Comparison of ENCODE assay signal across 9 mouse cellular contexts in genomic region chr13:32018518-32019255, GRCm38 (mm10).
DNase-seq lines count a peak whose midpoint lies in the region; ATAC-seq and TF ChIP-seq lines count a peak whose summit lies in the region.
"Had no signal": no experiment of that assay in that cellular context is flagged by ENCODE, and none has a peak within 500 bp of the region (broad histone marks: within the 10 kb centered on the region; RNA-seq: fewer than 3 reads in every experiment).

No protein-coding gene starts in this region.

- DNase-seq in right cerebral cortex, adult 18-20 months, result peak; percentile 35
- no peak for DNase-seq in right cerebral cortex, postnatal 25 days
- DNase-seq in embryonic facial prominence, embryonic 10.5 days (ENCODE audit: low spot score), result peak; percentile 24
- peak; percentile 70 to 78 for DNase-seq in heart, adult 2 months
- DNase-seq in kidney, adult 18-20 months, result peak; percentile 84

- WGBS in embryonic facial prominence, embryonic 10.5 days, result 68% methylated on average over 4 of the region's 4 CpGs
- 18% methylated on average over 4 of the region's 4 CpGs for WGBS in heart, adult 2 months
- WGBS in limb, embryonic 15.5 days, result 45% methylated on average over 4 of the region's 4 CpGs
- WGBS in neural tube, embryonic 15.5 days, result 45% methylated on average over 4 of the region's 4 CpGs

- no peak overlapping the region for H3K4me2 ChIP-seq in limb, embryonic 15.5 days
- no peak overlapping the region for H3K4me2 ChIP-seq in neural tube, embryonic 15.5 days

- ATAC-seq in limb, embryonic 15.5 days (ENCODE audit: insufficient number of reproducible peaks, low FRiP score, low TSS enrichment, low read depth), result peak; percentile 52; the same call in 1 of the 2 replicates
- ATAC-seq in neural tube, embryonic 15.5 days (ENCODE audit: low FRiP score), result peak; percentile 41; the same call in 1 of the 2 replicates
- ATAC-seq in monocyte, adult 5-6 weeks (replicated peaks; ENCODE audit: insufficient number of reproducible peaks, low FRiP score, low TSS enrichment, poor library complexity, severe bottlenecking), result no peak

- TF ChIP-seq EP300 in heart, adult 2 months (IDR thresholded peaks at IDR 0.05; ENCODE audit: insufficient read depth, low read depth, low read length), result peak; percentile 69; the same call in 1 of the 2 replicates

- no peak for TF ChIP-seq CTCF in heart, adult 2 months (IDR thresholded peaks at IDR 0.05)

- H3K9me3 ChIP-seq in embryonic facial prominence, embryonic 10.5 days, result no peaks in the 10 kb centered on the region
- no peaks in the 10 kb centered on the region for H3K9me3 ChIP-seq in limb, embryonic 15.5 days
- no peaks in the 10 kb centered on the region for H3K9me3 ChIP-seq in neural tube, embryonic 15.5 days (replicated peaks)
- H3K9me3 ChIP-seq: G1E had no signal

- H3K9ac ChIP-seq in heart, adult 2 months (ENCODE audit: low read depth, low read length), result no peak overlapping the region
- H3K9ac ChIP-seq in limb, embryonic 15.5 days, result no peak overlapping the region
- no peak overlapping the region for H3K9ac ChIP-seq in neural tube, embryonic 15.5 days (replicated peaks)

- peaks cover 33% of the 10 kb centered on the region for H3K4me1 ChIP-seq in embryonic facial prominence, embryonic 10.5 days
- H3K4me1 ChIP-seq in heart, adult 2 months (ENCODE audit: control insufficient read depth, insufficient read depth, low read length), result peaks cover 3% of the 10 kb centered on the region; the same call in 1 of the 2 replicates
- H3K4me1 ChIP-seq in limb, embryonic 15.5 days, result peaks cover 10% of the 10 kb centered on the region
- H3K4me1 ChIP-seq in neural tube, embryonic 15.5 days, result peaks cover 6% of the 10 kb centered on the region

- no peak overlapping the region for H3K27ac ChIP-seq in embryonic facial prominence, embryonic 10.5 days (replicated peaks)
- H3K27ac ChIP-seq in heart, adult 2 months, result no peak overlapping the region
- H3K27ac ChIP-seq in limb, embryonic 15.5 days, result peak overlapping the region; percentile 38
- no peak overlapping the region for H3K27ac ChIP-seq in neural tube, embryonic 15.5 days (replicated peaks)

- no peaks in the 10 kb centered on the region for H3K79me2 ChIP-seq in heart, adult 2 months (replicated peaks; ENCODE audit: control insufficient read depth, insufficient read depth, low read length)

- no peaks in the 10 kb centered on the region for H3K27me3 ChIP-seq in embryonic facial prominence, embryonic 10.5 days (replicated peaks; ENCODE audit: low read depth, poor library complexity, severe bottlenecking)
- no peaks in the 10 kb centered on the region for H3K27me3 ChIP-seq in heart, adult 2 months (ENCODE audit: control insufficient read depth, insufficient read depth, low read length)
- no peaks in the 10 kb centered on the region for H3K27me3 ChIP-seq in limb, embryonic 15.5 days
- no peaks in the 10 kb centered on the region for H3K27me3 ChIP-seq in neural tube, embryonic 15.5 days (replicated peaks)

- H3K36me3 ChIP-seq in embryonic facial prominence, embryonic 10.5 days (replicated peaks), result no peaks in the 10 kb centered on the region
- H3K36me3 ChIP-seq in heart, adult 2 months (ENCODE audit: control insufficient read depth, insufficient read depth, low read length), result no peaks in the 10 kb centered on the region; the same call in 1 of the 2 replicates
- H3K36me3 ChIP-seq in limb, embryonic 15.5 days, result no peaks in the 10 kb centered on the region
- H3K36me3 ChIP-seq in neural tube, embryonic 15.5 days, result no peaks in the 10 kb centered on the region
- H3K36me3 ChIP-seq: G1E had no signal

- H3K4me3 ChIP-seq in embryonic facial prominence, embryonic 10.5 days, result no peak overlapping the region
- H3K4me3 ChIP-seq in heart, adult 2 months, result no peak overlapping the region
- no peak overlapping the region for H3K4me3 ChIP-seq in limb, embryonic 15.5 days
- H3K4me3 ChIP-seq in neural tube, embryonic 15.5 days (replicated peaks), result no peak overlapping the region

- TF ChIP-seq POLR2A in heart, adult 2 months (IDR thresholded peaks at IDR 0.05; ENCODE audit: insufficient read depth, low read depth, low read length), result no peak

- intact Hi-C loops in heart, adult 2 months (cut with DNase I), result loop anchor here (5.0 kb wide), 3 partner anchors 61 to 211 kb away; partner anchors contain the start of gene Foxc1
